Mouse (Mus musculus): ENCODE results near the gene Nutf2-ps1.
"Not testable (repeated sequence)": the region's sequence is repeated elsewhere in the genome, so short reads cannot be mapped to it uniquely, and the experiment has no call there.

Gene Nutf2-ps1

GRCm38 (mm10) chr19:53588968-53589367, at the start of gene Nutf2-ps1:
Gene Nutf2-ps1, minus strand, starts transcription at chr19:53589068.
- not testable (repeated sequence) for DNase-seq

DNA sequence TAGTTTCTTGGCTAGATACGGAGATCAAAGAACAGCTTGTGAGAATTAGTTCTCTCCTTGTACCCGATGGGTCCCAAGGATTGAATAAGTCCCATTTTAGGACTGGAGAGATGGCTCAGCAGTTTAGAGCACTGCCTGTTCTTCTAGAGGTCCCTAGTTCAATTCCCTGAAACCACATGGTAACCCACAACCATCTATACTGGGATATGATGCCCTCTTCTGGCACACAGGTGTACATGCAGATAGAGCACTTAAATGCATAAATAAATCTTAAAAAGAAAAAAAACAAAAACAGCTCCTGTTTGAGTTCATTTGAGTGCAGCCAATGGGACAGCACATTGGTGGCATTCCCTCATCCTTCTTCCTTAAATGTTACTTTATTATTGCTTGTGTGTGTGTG, 49.2 kb upstream of the Nutf2-ps1 start:
- no peak for DNase-seq

GRCm38 (mm10) chr19:53621681-53622080, 32.8 kb upstream of the Nutf2-ps1 start:
- no peak for DNase-seq

- no peak for DNase-seq
Observed at GRCm38 (mm10) chr19:53608921-53609320, 20.1 kb upstream of the Nutf2-ps1 start.

GRCm38 (mm10) chr19:53601363-53601655, 12.4 kb upstream of the Nutf2-ps1 start:
- no peak for DNase-seq

GRCm38 (mm10) chr19:53600549-53601362, 11.9 kb upstream of the Nutf2-ps1 start:
- peak; percentile 71 to 85 for DNase-seq

DNA sequence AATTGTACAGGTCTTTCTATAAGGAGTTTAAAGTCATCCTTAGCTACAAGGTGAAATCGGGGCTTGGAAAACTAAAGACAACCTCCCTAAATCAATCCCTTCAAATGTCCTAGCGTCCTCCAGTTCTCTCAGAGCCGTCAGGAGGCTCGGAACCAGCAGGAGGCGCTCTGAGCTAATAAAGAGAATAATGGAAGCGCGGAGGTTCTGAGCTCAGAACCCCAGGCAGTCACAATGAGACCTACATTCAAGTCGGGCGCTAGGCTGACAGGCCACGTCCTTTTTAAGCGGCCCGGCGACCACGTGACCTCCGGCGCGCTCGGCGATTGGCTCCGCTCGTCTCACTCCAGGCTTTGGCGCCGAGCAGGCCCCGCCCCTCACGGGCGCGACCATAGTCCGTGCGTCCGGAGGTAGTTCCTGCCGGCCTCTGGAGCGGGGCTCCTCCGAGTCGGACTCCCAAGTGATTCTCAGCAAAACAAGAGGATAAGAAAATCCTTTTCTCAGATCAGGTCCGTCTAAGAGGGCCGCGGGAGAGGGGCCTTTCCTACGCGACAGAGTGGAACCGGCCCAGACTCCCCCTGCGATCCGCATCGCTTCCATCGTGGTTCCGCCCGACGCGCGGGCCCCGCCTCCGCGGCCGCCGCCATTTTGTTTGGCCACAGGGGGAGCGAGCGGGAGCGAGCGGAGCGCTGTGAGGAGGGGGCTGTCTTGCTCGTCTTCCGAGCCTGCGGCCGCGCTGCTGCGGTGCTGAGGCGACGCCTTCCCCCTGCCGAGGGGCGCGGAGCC, 11.1 kb upstream of the Nutf2-ps1 start, which contains the start of gene Smc3:
Smc3 (plus strand) TSS at position 642 of the 783 bp plus-strand sequence.
- DNase-seq: peak; percentile 99

GRCm38 (mm10) chr19:53596723-53597474, 8.0 kb upstream of the Nutf2-ps1 start:
- no peak for DNase-seq

GRCm38 (mm10) chr19:53587686-53588085, 1.2 kb downstream of the Nutf2-ps1 start:
- not testable (repeated sequence) for DNase-seq

GRCm38 (mm10) chr19:53580271-53580670, 8.6 kb downstream of the Nutf2-ps1 start:
- not testable (repeated sequence) for DNase-seq

GRCm38 (mm10) chr19:53578597-53579252, 10.1 kb downstream of the Nutf2-ps1 start:
- peak in 1 of 2 experiments; percentile 77 for DNase-seq

GRCm38 (mm10) chr19:53577025-53577800, 11.7 kb downstream of the Nutf2-ps1 start:
- DNase-seq: peak in 1 of 2 experiments; percentile 24

GRCm38 (mm10) chr19:53576061-53576460, 12.8 kb downstream of the Nutf2-ps1 start:
- no peak for DNase-seq

- no peak for DNase-seq
Observed at GRCm38 (mm10) chr19:53575296-53576010, 13.4 kb downstream of the Nutf2-ps1 start.

DNA sequence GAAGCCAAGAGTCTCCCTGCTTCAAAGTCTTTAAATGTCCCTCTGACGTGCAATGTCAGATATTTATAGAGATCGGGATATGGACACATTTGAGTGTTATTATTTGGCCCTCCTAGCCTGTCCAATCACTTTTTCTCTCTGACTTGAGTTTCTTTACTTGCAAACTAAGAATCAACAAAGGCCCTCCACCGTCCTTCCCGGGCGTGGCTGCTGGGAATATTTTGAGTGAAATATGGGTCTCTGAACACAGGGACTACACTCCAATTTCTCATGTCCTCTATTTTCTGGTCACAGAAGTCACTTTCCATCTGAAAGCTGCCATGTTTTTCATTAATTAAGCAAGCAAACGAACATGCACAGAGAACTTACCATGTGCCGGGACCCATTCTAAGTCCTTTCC, 14.3 kb downstream of the Nutf2-ps1 start:
- no peak for DNase-seq

DNA sequence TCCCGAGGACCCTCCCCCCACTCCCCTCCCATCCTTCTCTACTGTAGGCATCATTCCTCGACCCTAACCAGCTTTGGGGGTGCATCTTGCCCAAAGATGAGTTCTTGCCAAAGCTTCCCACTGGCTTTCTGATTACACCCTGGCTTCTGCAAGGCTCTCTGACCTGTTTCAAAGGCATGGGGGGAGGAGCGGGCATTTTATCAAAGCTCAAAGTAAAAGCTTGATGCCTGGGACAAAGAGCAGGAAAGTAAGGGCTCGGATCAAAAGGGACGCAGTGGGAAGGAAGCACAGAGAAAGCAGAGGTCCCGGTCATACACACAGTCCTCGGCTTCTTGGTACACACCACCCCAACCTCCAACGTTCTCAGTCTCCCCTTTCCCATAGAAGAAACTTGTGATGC, 14.7 kb downstream of the Nutf2-ps1 start:
- DNase-seq: no peak

- DNase-seq: no peak
Observed at GRCm38 (mm10) chr19:53573151-53573550, 15.7 kb downstream of the Nutf2-ps1 start.

DNA sequence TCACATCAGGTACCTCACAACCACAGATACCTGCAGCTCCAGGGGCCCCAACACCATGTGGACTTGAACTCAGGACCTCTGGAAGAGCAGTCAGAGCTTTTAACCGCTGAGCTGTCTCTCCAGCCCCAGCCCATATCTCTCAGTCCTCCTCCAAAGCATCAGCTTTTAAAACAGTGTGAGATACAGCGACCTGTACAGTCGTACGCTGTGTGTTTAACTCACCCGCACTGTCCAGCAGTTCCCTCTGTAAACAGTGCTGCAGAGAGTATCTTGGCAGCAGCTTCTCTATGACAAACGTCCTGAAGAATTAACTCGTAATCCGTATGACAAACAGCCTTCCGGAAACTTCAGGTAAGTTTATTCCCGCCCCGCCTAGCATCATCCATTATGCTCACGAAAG, 16.3 kb downstream of the Nutf2-ps1 start:
- no peak for DNase-seq

GRCm38 (mm10) chr19:53571501-53572428, 17.1 kb downstream of the Nutf2-ps1 start:
- no peak for DNase-seq

DNA sequence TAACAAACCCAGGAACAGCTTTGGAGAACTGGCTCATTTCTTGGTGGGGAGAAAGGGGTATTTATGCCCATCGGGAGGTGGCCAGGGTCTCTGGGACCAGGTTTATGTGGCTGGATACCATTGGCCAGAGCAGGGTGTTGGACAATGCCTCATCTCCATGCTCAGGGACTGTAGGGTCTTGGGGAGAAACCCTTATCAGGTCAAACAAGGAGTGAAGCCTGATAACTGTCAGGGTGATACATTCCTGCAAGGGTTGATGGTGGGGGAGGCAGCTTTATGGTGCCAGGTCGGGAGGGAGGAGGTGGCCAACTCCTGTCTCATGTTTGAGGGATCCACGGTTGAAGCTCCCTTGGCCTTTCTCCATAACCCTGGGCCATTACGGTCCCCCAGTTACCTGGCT, 17.8 kb downstream of the Nutf2-ps1 start:
- DNase-seq: no peak

Measured in lung, postnatal 4 days (tissue).